Mouse (Mus musculus) midbrain, embryonic 11.5 days (tissue): Measurements from ENCODE around the gene Ankrd28. TPM values are rescaled to one million over a fixed set of nuclear protein-coding genes. Genes with fewer than 3 reads are reported as not detected.

ENCODE experiments used
- ATAC-seq: fragments of 200-750 bp; cut with Nextera tagmentation; 2 replicates; pipeline ENCODE4 v1.8.0; 2017; ENCODE audit warnings: moderate TSS enrichment, moderate library complexity; ENCODE audit not compliant: low FRiP score
- DNase-seq: peaks from one replicate; pipeline ENCODE4 v3.0.0; 2015; ENCODE audit warnings: low spot score; ENCODE audit errors: missing footprints
- H3K27ac ChIP-seq: fragments of 300-500 bp; sonication (generic); 2 replicates; pipeline ENCODE4 v1.5.1; 2014; ENCODE audit warnings: low read depth, low read length
- H3K27me3 ChIP-seq: fragments of 300-500 bp; sonication (generic); 2 replicates; pipeline ENCODE4 v1.6.1; 2014; ENCODE audit warnings: mild to moderate bottlenecking, low read length, moderate library complexity, mixed read lengths; ENCODE audit not compliant: control insufficient read depth, insufficient read depth
- H3K36me3 ChIP-seq: fragments of 300-500 bp; sonication (generic); 2 replicates; pipeline ENCODE4 v1.6.1; 2014; ENCODE audit warnings: mild to moderate bottlenecking, low read length, moderate library complexity, mixed read lengths; ENCODE audit not compliant: control insufficient read depth, insufficient read depth
- H3K4me1 ChIP-seq: fragments of 300-500 bp; sonication (generic); 2 replicates; pipeline ENCODE4 v1.6.1; 2014; ENCODE audit warnings: low read length; ENCODE audit not compliant: control insufficient read depth, insufficient read depth
- H3K4me2 ChIP-seq: fragments of 300-500 bp; sonication (generic); 2 replicates; pipeline ENCODE4 v1.6.1; 2014; ENCODE audit warnings: mild to moderate bottlenecking, moderate library complexity
- H3K4me3 ChIP-seq: fragments of 300-500 bp; sonication (generic); 2 replicates; pipeline ENCODE4 v1.5.1; 2014; ENCODE audit warnings: low read depth, low read length
- H3K9ac ChIP-seq: fragments of 300-500 bp; sonication (generic); 2 replicates; pipeline ENCODE4 v1.6.1; 2014; ENCODE audit warnings: low read length
- H3K9me3 ChIP-seq: fragments of 300-500 bp; sonication (generic); 2 replicates; pipeline ENCODE4 v1.6.1; 2016; ENCODE audit warnings: low read length; ENCODE audit not compliant: control insufficient read depth
- WGBS: fragments of 180-500 bp; shearing (Covaris S2); extraction: QIAGEN DNeasy Blood & Tissue Kit; methylation state at CpG from one replicate; pipeline ENCODE4 v1.1.7; 2014; 5-methylcytosine and 5-hydroxymethylcytosine counted together
- polyA plus RNA-seq: library from polyadenylated mRNA; unstranded; fragments of >200 nt; fragmentation: Nextera tagmentation; extraction: Ambion mirVana; gene quantifications from 2 replicates; pipeline ENCODE4 v1.2.1, GENCODE M21; 2014

Gene Ankrd28
- polyA plus RNA-seq, 1 experiment from 2014 or later: 8.9 TPM

DNA sequence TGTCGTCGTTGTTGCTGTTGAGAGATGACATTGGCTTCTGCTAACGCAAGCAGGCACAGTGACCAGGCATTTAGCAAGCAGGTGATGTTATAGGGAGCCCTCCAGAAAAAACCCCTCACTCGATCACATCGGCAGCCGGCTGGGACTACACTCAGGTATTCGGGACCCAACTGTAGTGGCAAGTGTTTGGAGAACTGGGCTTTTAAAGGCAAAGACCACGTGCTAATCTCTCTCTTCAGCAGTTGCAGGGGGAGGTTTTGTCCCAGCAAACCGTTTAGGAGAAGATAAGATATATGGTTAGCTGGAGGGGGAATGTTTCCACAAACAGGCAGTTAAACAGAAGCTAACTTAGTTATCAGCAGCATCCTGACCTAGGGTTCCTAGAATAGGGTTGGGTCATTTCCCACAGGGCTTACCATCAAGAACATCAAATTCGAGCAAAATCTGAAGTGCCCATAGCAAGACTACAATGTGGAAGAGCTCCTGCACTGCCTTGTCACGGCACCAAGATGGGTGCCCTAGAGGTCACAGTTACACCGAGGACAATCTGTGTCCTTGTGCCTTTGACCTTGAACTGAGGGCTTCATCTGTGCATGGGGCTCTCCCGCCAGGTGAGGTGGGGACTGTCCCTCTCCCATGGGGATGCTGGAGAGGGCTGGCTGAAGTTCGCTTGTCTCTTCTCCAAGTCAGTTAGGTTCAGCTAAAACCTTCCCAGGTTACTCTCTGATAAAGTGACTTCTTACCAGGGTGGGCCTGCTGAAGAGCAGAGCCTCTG lies 177.2 kb downstream of the Ankrd28 start:
- ATAC-seq: no peak
- no peak overlapping the region for H3K9ac ChIP-seq

DNA sequence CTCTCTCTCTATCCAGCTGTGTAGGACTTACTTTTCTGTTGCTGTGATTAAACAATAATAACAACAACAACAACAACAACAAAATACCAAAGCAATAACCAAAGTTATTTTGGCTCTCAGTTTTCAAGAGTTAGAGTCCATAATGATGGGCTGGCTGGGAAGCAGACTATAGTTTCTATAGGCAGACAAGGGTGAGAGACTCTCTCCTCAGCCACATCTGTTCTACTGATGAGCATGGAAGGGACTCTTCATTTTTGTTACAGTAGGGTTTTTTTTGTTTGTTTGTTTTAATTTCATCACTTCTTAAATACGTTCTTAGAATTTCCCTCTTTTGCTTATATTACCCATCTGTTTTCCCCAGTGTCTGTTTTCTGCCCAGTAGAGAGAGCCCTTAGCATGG lies 177.8 kb downstream of the Ankrd28 start:
- Histone ChIP-seq H3K27ac (no peak overlapping the region), H3K4me1 (no peaks in the 10 kb centered on the region), H3K9ac (no peak overlapping the region), H3K9me3 (no peaks in the 10 kb centered on the region), H3K4me3 (no peak overlapping the region), H3K4me2 (no peak overlapping the region), H3K27me3 (no peaks in the 10 kb centered on the region), H3K36me3 (no peaks in the 10 kb centered on the region)
- WGBS: 93% methylated on average over 1 of the region's 1 CpGs
- no peak for DNase-seq
- no peak for ATAC-seq

More for the DNA sequence above, 177.2 kb downstream of the Ankrd28 start:
- Histone ChIP-seq H3K4me3 (no peak overlapping the region), H3K4me1 (no peaks in the 10 kb centered on the region), H3K27me3 (no peaks in the 10 kb centered on the region), H3K9me3 (no peaks in the 10 kb centered on the region), H3K4me2 (no peak overlapping the region), H3K36me3 (no peaks in the 10 kb centered on the region; the same call in 1 of the 2 replicates), H3K27ac (no peak overlapping the region)
- WGBS: 86% methylated on average over 14 of the region's 14 CpGs
- no peak for DNase-seq

DNA sequence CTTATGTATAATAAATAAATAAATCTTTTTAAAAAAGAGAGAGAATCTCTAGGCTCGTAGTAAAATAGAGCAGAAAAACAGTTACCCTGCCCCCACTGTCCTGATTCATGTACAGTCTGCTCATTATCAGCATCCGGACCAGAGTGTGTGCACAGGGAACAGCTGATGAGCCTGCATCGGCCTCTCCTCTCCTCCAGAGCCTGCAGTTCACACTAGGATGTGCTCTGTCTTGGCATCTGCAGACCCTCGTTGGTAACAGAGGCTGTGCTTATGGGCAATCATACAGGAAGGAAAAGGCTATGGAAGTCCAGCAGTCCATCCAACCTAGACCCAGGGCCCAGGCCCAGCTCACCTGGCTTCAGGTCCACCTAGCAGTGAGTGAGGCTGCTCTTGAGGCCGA lies 178.3 kb downstream of the Ankrd28 start:
- Histone ChIP-seq H3K9me3 (no peaks in the 10 kb centered on the region), H3K4me2 (no peak overlapping the region), H3K27me3 (no peaks in the 10 kb centered on the region), H3K9ac (no peak overlapping the region), H3K27ac (no peak overlapping the region), H3K4me3 (no peak overlapping the region), H3K4me1 (no peaks in the 10 kb centered on the region), H3K36me3 (no peaks in the 10 kb centered on the region)
- 70% methylated on average over 5 of the region's 5 CpGs for WGBS
- DNase-seq (no peak), ATAC-seq (no peak)

GRCm38 (mm10) chr14:31651206-31651605 lies 179.2 kb downstream of the Ankrd28 start:
- no peak for ATAC-seq

DNA sequence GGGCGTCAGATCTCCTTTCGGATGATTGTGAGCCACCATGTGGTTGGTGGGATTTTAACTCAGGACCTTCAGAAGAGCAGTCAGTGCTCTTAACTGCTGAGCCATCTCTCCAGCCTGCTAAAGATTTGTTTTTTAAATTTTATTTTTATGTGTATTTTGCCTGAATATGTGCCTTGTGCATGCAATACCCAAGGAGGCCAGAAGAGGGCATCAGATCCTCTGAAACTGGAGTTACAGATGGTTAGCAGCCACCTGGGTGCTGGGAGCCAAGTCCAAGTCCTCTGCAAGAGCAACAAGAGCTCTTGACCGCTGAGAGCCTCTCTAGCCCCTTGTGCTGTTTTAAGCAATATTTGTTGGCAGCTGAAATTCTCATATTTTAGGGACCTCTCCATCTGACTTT lies 180.1 kb downstream of the Ankrd28 start:
- no peak for ATAC-seq
- Histone ChIP-seq H3K4me1 (no peaks in the 10 kb centered on the region), H3K27me3 (no peaks in the 10 kb centered on the region), H3K4me3 (no peak overlapping the region), H3K9me3 (no peaks in the 10 kb centered on the region), H3K4me2 (no peak overlapping the region), H3K36me3 (no peaks in the 10 kb centered on the region), H3K27ac (no peak overlapping the region), H3K9ac (no peak overlapping the region)
- WGBS: over 99% methylated on average over 3 of the region's 3 CpGs
- no peak for DNase-seq

More at GRCm38 (mm10) chr14:31651206-31651605, 179.2 kb downstream of the Ankrd28 start:
- Histone ChIP-seq H3K4me1 (no peaks in the 10 kb centered on the region), H3K27ac (no peak overlapping the region), H3K4me3 (no peak overlapping the region), H3K9ac (no peak overlapping the region), H3K9me3 (no peaks in the 10 kb centered on the region), H3K36me3 (no peaks in the 10 kb centered on the region), H3K27me3 (no peaks in the 10 kb centered on the region), H3K4me2 (no peak overlapping the region)
- WGBS: 86% methylated on average over 7 of the region's 7 CpGs
- DNase-seq: no peak

Other genes with a start within 250 kb of the Ankrd28 start
- gene Colq, start 239.3 kb downstream of the Ankrd28 start, polyA plus RNA-seq: 0.04 TPM in 1 of 2 replicates, not detected in the other
- 1.3 TPM in 1 of 2 replicates, not detected in the other for gene Gm49387, start 189.8 kb downstream of the Ankrd28 start, polyA plus RNA-seq
- 15.8 and 16.7 TPM in 2 replicates for gene Btd, start 189.6 kb downstream of the Ankrd28 start, polyA plus RNA-seq
- 9.6 and 10.9 TPM in 2 replicates for gene Hacl1, start 189.4 kb downstream of the Ankrd28 start, polyA plus RNA-seq
- gene Galnt15, start 198.3 kb upstream of the Ankrd28 start, polyA plus RNA-seq: 0.08 and 0.11 TPM in 2 replicates